Mouse (Mus musculus) left cerebral cortex, postnatal 10 days (tissue): ENCODE measurements at regions not wholly inside any gene's neighbourhood (a gene's known extent, or its start where the extent isn't known, plus 50 kb on each side); places are given as distances from the start of the nearest gene placed in this dataset.

Experiments
- DNase-seq, 2 experiments: peaks; one replicate each; pipeline ENCODE4 v3.0.0; 2021 to 2022; ENCODE audit warnings: low spot score in 2 of 2, mixed read lengths in 1 of 2; ENCODE audit errors: extremely low spot score in 1 of 2
- intact Hi-C: fragments of 180-260 bp; cut with DNase I; formaldehyde crosslinking; loops from one replicate; pipeline ENCODE4 v1.15.1; 2025

GRCm38 (mm10) chr19:36227418-36228160 lies 107.7 kb upstream of the Ankrd1 start:
- no peak for DNase-seq
- intact Hi-C loops = no loop called here

- DNase-seq = no peak
- intact Hi-C loops = no loop called here
Measured at GRCm38 (mm10) chr19:36229315-36229714, 109.4 kb upstream of the Ankrd1 start.

- no peak for DNase-seq
Measured at GRCm38 (mm10) chr19:36229941-36230340, 110.0 kb upstream of the Ankrd1 start.

GRCm38 (mm10) chr19:36235131-36235530 lies 113.0 kb upstream of the Pcgf5 start:
- intact Hi-C loops = no loop called here

More at GRCm38 (mm10) chr19:36229941-36230340, 110.0 kb upstream of the Ankrd1 start:
- intact Hi-C loops = no loop called here

GRCm38 (mm10) chr19:36236576-36237345 lies 111.3 kb upstream of the Pcgf5 start:
- intact Hi-C loops = no loop called here
- no peak for DNase-seq

More at GRCm38 (mm10) chr19:36235131-36235530, 113.0 kb upstream of the Pcgf5 start:
- DNase-seq = no peak

- intact Hi-C loops = no loop called here
- no peak for DNase-seq
Measured at GRCm38 (mm10) chr19:36237751-36238150, 110.4 kb upstream of the Pcgf5 start.

- intact Hi-C loops = no loop called here
- no peak for DNase-seq
Measured at GRCm38 (mm10) chr19:36238536-36238935, 109.6 kb upstream of the Pcgf5 start.

GRCm38 (mm10) chr19:36242396-36242795 lies 105.7 kb upstream of the Pcgf5 start:
- DNase-seq = no peak
- intact Hi-C loops = no loop called here

- DNase-seq = no peak
- intact Hi-C loops = no loop called here
Measured at GRCm38 (mm10) chr19:36242946-36243345, 105.2 kb upstream of the Pcgf5 start.

- intact Hi-C loops = no loop called here
- DNase-seq = no peak
Measured at GRCm38 (mm10) chr19:36252522-36252921, 95.6 kb upstream of the Pcgf5 start.

GRCm38 (mm10) chr19:36257748-36258538 lies 90.2 kb upstream of the Pcgf5 start:
- intact Hi-C loops = no loop called here
- peak; percentile 16 to 51 for DNase-seq

- intact Hi-C loops = no loop called here
- DNase-seq = no peak
Measured at GRCm38 (mm10) chr19:36261819-36262218, 86.3 kb upstream of the Pcgf5 start.

GRCm38 (mm10) chr19:36263923-36264322 lies 84.2 kb upstream of the Pcgf5 start:
- intact Hi-C loops = no loop called here
- no peak for DNase-seq

GRCm38 (mm10) chr19:36264397-36264796 lies 83.7 kb upstream of the Pcgf5 start:
- intact Hi-C loops = no loop called here
- no peak for DNase-seq

GRCm38 (mm10) chr19:36265276-36265675 lies 82.8 kb upstream of the Pcgf5 start:
- no peak for DNase-seq
- intact Hi-C loops = no loop called here

- no peak for DNase-seq
- intact Hi-C loops = no loop called here
Measured at GRCm38 (mm10) chr19:36266346-36266745, 81.8 kb upstream of the Pcgf5 start.

GRCm38 (mm10) chr19:36273466-36273865 lies 74.6 kb upstream of the Pcgf5 start:
- intact Hi-C loops = no loop called here

GRCm38 (mm10) chr19:36285465-36285864 lies 62.6 kb upstream of the Pcgf5 start:
- no peak for DNase-seq
- intact Hi-C loops = no loop called here

More at GRCm38 (mm10) chr19:36273466-36273865, 74.6 kb upstream of the Pcgf5 start:
- no peak for DNase-seq

GRCm38 (mm10) chr19:36290778-36291177 lies 57.3 kb upstream of the Pcgf5 start:
- intact Hi-C loops = no loop called here
- DNase-seq = no peak
